Mouse (Mus musculus) CD4-positive naive resting alpha-beta T cell, adult 57 days (primary cell): Measurements from ENCODE around the gene Tcf15. TPM values are rescaled to one million over a fixed set of nuclear protein-coding genes. Genes with fewer than 3 reads are reported as not detected.

ENCODE experiments used
- total RNA-seq: library from RNA; stranded (reverse); gene quantifications from one replicate; pipeline ENCODE4 v1.2.4, GENCODE M21; 2023

The Tcf15 gene
- not detected for total RNA-seq

GRCm38 (mm10) chr2:152143279-152144157 lies at the start of gene Tcf15:
TSS of gene Tcf15 (plus strand) at chr2:152143561.

DNA sequence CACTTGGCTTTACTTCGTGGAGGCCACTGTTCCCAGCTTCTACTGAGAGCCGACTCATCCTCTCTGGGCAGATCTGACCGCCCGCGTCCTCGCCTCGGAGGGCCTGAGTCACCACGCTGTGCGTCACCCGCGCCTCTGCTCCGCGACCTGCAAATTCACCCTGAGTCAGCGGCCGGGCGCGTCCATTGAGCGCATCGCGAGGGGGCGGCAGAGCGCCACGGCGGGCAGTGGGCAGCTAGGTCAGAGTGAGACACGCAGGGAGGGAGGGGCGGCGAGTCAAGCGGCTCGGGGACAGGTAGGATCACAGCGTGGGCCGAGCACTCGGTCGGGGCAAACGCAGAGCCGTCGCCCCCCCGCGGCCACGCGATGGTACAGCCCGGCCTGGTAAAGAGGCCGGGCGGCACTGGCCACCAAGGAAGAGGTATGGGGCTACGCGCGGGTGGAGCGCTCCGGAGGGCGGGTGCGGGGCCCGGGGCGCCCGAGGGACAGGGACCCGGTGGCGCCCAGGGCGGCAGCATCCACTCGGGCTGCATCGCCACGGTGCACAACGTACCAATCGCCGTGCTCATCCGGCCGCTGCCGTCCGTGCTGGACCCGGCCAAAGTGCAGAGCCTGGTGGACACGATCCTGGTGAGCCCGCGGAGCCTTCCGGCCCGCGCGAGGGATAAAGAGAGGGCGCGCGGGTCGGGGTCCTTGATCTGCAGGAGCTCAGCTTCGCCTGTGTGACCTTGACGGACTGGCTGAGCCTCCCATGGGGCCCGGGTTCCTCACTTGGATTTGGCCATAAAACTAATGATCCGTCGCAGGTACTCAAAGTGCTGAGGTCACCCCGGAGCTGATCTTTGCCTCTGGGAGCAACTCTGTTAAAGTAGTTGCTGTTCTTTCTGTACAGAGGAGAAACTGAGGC lies 37.8 kb upstream of the Tcf15 start, which contains the start of gene Srxn1:
Srxn1 (plus strand) TSS at position 199 of the 907 bp plus-strand sequence.

Other genes starting within 250 kb of the Tcf15 start
- not detected for gene Angpt4, start 232.4 kb upstream of the Tcf15 start, total RNA-seq
- 5.3 TPM for gene Fam110a, start 163.3 kb upstream of the Tcf15 start, total RNA-seq
- 1.6 TPM for gene Slc52a3, start 147.1 kb upstream of the Tcf15 start, total RNA-seq
- not detected for gene Scrt2, start 62.0 kb upstream of the Tcf15 start, total RNA-seq
- 0.68 TPM for gene Srxn1, start 38.0 kb upstream of the Tcf15 start, total RNA-seq
- 114 TPM for gene Csnk2a1, start 83.3 kb downstream of the Tcf15 start, total RNA-seq
- gene Tbc1d20, start 150.3 kb downstream of the Tcf15 start, total RNA-seq, result 55.5 TPM
- 215 TPM for gene Rbck1, start 189.1 kb downstream of the Tcf15 start, total RNA-seq
- gene Trib3, start 200.5 kb downstream of the Tcf15 start, total RNA-seq, result 20.3 TPM
- not detected for gene Nrsn2, start 233.1 kb downstream of the Tcf15 start, total RNA-seq